Mouse (Mus musculus) spleen, adult 2 months (tissue): ENCODE measurements around the gene Cip2a. TPM values are rescaled to one million over a fixed set of nuclear protein-coding genes. Genes with fewer than 3 reads are reported as not detected.

Source experiments
- DNase-seq, 2 experiments: peaks; one replicate each; pipeline versions ENCODE4 v3.0.0 to v3.0.0-alpha.2; 2012 to 2021; ENCODE audit warnings: low spot score in 2 of 2, low read depth in 1 of 2
- H3K27ac ChIP-seq: fragments of 200-500 bp; 2 replicates; pipeline ENCODE4 v1.5.1; 2012; ENCODE audit warnings: low read length, inconsistent platforms; ENCODE audit not compliant: insufficient read depth
- H3K27me3 ChIP-seq: fragments of 200-500 bp; 2 replicates; pipeline ENCODE4 v1.6.1; 2012; ENCODE audit warnings: mild to moderate bottlenecking, moderate library complexity, low read length, inconsistent platforms; ENCODE audit not compliant: control insufficient read depth, insufficient read depth
- H3K36me3 ChIP-seq: fragments of 200-500 bp; 2 replicates; pipeline ENCODE4 v1.6.1; 2012; ENCODE audit warnings: mild to moderate bottlenecking, low read length, inconsistent platforms; ENCODE audit not compliant: control insufficient read depth, insufficient read depth
- H3K4me1 ChIP-seq: fragments of 200-500 bp; 2 replicates; pipeline ENCODE4 v1.6.1; 2011; ENCODE audit warnings: inconsistent platforms; ENCODE audit not compliant: control insufficient read depth, insufficient read depth, insufficient read length
- H3K4me3 ChIP-seq: fragments of 200-500 bp; 2 replicates; pipeline ENCODE4 v1.5.1; 2011; ENCODE audit warnings: mild to moderate bottlenecking, inconsistent platforms; ENCODE audit not compliant: insufficient read depth, insufficient read length; ENCODE audit errors: extremely low read depth
- CTCF ChIP-seq: fragments of 200-500 bp; IDR thresholded peaks from 2 replicates; pipeline ENCODE4 v1.5.1; 2011; ENCODE audit warnings: mild to moderate bottlenecking, inconsistent platforms; ENCODE audit not compliant: insufficient read depth, insufficient read length, insufficient replicate concordance; ENCODE audit errors: extremely low read depth
- POLR2A ChIP-seq: fragments of 200-500 bp; IDR thresholded peaks from 2 replicates; pipeline ENCODE4 v1.6.1; 2011; ENCODE audit warnings: low read depth, low read length, inconsistent platforms
- WGBS: fragments of 180-500 bp; shearing (Covaris S2); methylation state at CpG from one replicate; pipeline ENCODE4 v1.1.7; 2018; 5-methylcytosine and 5-hydroxymethylcytosine counted together
- polyA plus RNA-seq: library from polyadenylated mRNA; depleted of rRNA; stranded (reverse); fragments of >200 nt; gene quantifications from 2 replicates; pipeline ENCODE4 v1.2.3, GENCODE M21; 2012; rRNA removed

The Cip2a gene
- polyA plus RNA-seq, 1 experiment = 1.3 TPM

DNA sequence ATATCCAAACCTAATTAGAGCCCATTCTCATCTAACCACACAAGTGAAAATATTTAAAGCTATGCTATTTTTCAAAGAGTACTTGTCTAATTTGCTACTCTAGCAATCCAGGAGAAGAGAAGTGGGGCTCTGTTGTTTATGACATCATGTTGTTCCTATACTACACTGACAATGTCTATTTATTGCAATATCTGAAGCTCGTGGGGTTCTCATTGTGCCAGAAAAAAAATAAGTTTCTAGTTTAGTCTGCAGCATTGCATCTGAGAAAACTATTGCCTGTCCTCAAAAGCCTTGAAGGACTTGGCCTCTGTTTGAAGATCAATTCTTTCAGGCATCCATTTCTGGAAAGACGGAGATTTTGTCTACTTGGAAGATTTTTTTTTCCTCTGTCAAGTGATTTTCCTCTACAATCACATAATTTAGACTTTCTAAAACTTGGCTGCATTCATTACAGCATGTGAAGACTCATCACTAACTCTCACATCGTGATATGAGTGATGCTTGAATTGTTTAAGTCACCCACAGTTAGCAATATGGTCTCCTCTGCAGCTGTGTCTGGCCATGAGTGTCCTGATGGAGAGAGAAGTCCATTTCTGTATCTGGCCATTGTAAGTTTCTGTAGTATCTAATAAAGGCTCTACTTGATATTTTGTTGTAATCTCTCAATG, 46.7 kb downstream of the Cip2a start:
- no peak overlapping the region for H3K4me3 ChIP-seq
- WGBS = 89% methylated on average over 3 of the region's 3 CpGs
- DNase-seq = no peak

DNA sequence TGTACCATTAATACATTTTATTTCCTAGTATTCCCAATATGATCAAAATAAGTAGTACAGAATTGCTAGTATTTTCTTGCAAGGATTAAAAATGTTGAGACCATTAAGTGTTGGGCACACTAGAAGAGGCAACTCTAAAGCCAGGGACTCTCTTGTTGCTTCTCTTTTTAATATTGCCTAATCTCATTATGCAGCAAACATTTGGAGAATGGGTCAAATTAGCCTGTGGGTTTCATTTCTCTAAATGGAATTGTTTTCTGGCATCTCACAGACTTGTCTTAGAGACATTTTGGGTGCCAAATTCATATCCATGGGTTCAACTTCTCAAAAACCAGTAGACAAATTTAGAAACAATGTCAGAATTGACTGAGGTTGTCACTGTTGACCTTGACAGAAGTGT, 55.2 kb downstream of the Cip2a start:
- no peaks in the 10 kb centered on the region for H3K27me3 ChIP-seq
- no peak overlapping the region for H3K27ac ChIP-seq
- DNase-seq = no peak
- TF ChIP-seq POLR2A (no peak), CTCF (no peak)
- no peaks in the 10 kb centered on the region for H3K4me1 ChIP-seq
- no peak overlapping the region for H3K4me3 ChIP-seq
- no peaks in the 10 kb centered on the region for H3K36me3 ChIP-seq

More for the DNA sequence above, 46.7 kb downstream of the Cip2a start:
- no peaks in the 10 kb centered on the region for H3K4me1 ChIP-seq
- H3K27me3 ChIP-seq = no peaks in the 10 kb centered on the region
- no peak for TF ChIP-seq CTCF
- TF ChIP-seq POLR2A = no peak
- H3K27ac ChIP-seq = no peak overlapping the region
- H3K36me3 ChIP-seq = no peaks in the 10 kb centered on the region

DNA sequence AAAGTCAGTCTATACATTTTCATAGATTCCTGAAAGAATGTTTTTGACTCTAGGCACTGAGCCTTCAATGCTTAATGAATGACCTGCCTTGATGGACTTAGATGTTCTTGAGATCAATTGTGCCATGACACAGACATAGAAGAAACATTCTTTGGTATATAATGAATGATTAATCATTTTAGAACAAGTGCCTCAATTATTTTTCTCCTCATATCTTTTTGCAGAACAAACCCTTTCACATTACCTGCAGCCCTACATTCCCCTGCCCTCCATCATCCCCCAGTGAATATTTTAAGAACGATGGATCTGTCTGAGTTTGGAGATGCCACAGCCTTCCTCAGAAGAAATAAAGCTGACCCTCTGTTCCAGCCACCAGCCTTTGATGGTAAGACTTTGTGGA, 63.2 kb downstream of the Cip2a start, which contains the start of gene Myh15:
TSS of gene Myh15 (plus strand) at position 301 of the 400 bp plus-strand sequence.
- DNase-seq = no peak
- Histone ChIP-seq H3K4me3 (no peak within 1 kb of the TSS), H3K27me3 (no peaks in the 10 kb centered on the region), H3K4me1 (no peaks in the 10 kb centered on the region), H3K36me3 (no peaks in the 10 kb centered on the region), H3K27ac (no peak within 1 kb of the TSS)
- TF ChIP-seq CTCF (no peak), POLR2A (no peak)
- 100% methylated on average over 1 of the region's 1 CpGs for WGBS

Other genes starting within 250 kb of the Cip2a start
- 1.0 and 1.3 TPM in 2 replicates for gene Trat1, start 222.2 kb upstream of the Cip2a start, polyA plus RNA-seq
- gene Retnlb, start 177.3 kb upstream of the Cip2a start, polyA plus RNA-seq = not detected in 2 replicates
- gene Retnla, start 151.6 kb upstream of the Cip2a start, polyA plus RNA-seq = 2.7 and 5.4 TPM in 2 replicates
- 16.1 and 42.0 TPM in 2 replicates for gene Retnlg, start 121.6 kb upstream of the Cip2a start, polyA plus RNA-seq
- 1.4 and 1.5 TPM in 2 replicates for gene Dzip3, start within 50 bp of the Cip2a start, polyA plus RNA-seq
- gene Myh15, start 63.3 kb downstream of the Cip2a start, polyA plus RNA-seq = not detected in 2 replicates